Mouse (Mus musculus) forelimb bud, embryonic 11.5 days (tissue): Measurements from ENCODE around the gene Arrb1.
"Not testable (repeated sequence)": the region's sequence is repeated elsewhere in the genome, so short reads cannot be mapped to it uniquely, and the experiment has no call there.

Experiments
- DNase-seq: peaks from one replicate; pipeline ENCODE4 v3.0.0-alpha.2; 2012; ENCODE audit warnings: low read depth, low spot score

Arrb1 gene

DNA sequence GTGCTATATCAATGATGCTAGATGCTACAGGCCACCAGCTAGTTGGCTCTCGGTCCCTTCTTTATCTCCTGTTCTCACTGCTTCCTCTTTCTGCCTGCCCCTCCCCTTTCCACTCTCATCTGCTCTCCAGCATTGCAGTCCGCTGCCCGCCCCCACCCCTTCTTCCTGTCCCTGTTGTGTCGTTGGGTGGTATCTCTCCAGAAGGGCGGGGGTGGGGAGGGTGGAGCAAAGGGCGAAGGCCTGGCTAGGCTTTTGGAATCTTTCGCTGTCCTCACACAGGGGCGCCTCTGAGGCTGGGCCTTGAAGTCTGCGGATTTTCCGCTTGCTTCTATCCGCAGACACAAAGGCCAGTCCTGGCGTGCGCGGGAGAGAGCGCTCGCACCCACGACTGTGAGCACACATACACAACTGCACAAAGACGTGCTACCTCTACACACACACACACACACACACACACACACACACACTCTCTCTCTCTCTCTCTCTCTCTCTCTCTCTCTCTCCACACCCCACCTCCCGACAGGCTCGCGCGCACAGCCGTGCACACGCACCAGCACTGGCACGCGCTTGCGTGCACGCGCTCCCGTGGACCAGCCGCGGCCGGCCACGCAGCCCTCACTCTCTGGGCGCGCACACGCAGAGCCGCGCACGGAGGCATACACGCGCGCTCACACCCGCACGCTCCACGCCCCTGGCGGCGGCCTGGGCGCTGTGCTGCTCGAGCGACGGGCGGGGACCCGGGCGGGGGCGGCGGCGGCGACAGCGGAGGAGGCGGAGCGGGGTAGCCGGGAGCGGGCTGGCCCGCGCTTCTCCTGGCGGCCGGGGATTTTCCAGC is at the start of gene Arrb1:
Arrb1 (plus strand) TSS at position 566 of the 835 bp plus-strand sequence.
- peak; percentile 63 for DNase-seq

DNA sequence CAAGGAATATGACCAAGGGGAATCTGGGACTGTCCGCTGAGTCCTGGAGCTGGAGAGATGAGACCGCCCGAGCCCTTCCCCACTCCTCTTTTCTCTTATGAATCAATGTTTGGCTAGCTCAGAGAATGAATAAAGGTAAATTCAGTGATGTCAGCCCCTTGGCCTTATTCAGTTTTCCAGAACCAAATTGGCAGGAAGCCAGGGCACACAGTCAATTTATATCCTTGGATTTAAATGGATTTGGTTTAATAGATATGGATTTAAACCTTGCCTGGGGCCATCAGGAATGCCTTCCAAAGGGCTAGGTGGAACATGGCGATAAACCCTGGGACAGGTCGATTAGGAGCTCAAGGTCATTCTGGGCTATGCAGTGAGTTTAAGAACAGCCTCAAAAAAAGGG is 45.6 kb upstream of the Arrb1 start:
- DNase-seq: no peak

DNA sequence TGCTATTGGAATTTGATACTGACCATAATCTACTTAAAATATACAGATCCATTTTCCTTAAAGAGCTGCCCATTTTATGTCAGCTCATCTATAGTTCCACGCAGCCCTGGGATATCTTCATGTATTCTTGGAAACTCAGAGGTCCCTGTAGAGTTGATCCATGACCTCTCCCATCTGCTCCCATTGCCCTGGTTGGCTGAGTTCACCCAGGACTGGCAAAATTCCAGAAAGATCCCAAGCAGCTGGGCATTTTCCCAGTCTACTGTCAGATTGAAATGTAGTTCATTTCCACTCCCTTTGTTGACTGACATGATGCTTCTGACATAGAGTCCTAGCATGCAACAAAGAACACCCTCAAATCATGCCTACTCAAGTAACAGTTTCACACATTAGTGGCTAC is 36.1 kb upstream of the Arrb1 start:
- no peak for DNase-seq

DNA sequence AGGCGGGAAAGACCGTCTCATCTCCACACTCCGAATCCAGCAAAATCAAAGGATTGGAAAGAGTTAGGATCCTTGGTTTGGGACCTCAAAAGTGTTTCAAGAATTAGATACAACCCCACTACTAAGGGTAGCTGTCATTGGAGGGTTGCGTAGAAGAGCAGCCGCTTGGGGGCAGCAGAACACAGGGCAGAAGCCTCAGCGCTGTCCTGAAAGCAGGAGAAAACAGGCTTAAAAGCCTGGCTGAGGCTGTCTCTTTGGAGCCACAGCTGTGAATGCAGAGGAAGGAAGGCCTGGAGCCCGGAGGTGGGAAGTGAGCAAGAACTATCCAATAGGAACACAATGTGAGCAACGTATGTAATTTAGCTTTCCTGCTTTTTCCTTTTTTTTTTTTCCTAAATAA is 35.1 kb upstream of the Arrb1 start:
- peak; percentile 71 for DNase-seq

DNA sequence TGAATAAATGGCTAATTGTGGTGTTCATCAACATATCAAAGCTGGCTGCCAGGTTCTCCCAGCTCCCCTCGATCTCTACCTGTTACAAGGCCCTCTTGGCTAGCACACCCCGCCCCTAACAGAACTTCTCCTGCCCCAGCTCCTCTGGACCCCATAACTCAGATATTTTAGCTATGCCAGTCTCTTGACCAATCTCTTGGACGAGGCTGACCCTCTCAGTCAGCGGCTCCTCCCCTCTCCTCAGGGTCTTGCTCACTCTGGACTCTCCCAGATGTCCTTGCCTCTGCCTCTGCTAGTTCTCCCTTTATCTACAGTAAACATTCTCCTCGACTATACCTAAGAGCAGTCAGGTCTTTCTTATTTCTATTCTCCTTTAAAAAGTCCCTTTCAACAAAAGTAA is 34.6 kb upstream of the Arrb1 start:
- no peak for DNase-seq

- no peak for DNase-seq
These were observed 34.1 kb upstream of the Arrb1 start for GRCm38 (mm10) chr7:99501148-99501547.

GRCm38 (mm10) chr7:99504556-99504955 is 30.7 kb upstream of the Arrb1 start:
- no peak for DNase-seq

DNA sequence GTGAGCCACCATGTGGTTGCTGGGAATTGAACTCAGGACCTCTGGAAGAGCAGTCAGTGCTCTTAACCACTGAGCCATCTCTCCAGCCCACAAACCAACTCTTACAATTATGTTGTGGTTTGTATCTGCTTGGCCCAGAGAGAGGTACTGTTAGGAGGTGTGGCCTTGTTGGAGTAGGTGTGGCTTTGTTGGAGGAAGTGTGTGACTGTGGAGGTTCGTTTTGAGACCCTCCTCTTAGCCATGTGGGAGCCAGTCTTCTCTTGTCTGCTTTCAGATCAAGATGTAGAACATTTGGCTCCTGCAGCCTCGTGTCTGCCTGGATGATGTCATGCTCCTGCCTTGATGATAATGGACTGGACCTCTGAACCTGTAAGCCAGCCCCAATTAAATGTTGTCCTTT is 27.1 kb upstream of the Arrb1 start:
- DNase-seq: not testable (repeated sequence)

DNA sequence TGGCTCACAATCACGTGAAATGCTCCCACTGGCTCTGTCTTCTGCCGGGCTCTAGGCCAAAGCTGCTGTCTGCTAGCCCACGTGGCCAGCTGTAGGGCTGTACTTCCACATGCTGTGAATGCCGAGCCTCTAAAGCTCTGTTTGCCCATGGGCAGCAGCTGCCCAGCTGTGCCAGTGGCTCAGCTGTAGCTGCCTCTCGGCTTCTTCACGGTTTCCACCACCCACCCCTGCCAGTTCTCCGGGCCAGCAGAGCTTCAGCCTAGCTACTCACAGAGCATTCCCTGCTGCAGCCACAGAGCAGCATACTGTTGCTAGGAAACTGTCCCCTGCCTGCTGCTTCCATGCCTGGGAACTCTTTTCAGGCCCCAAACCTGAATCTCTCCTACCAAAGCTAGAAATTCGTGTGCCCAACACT is 25.2 kb upstream of the Arrb1 start:
- DNase-seq: no peak

- DNase-seq: no peak
These were observed 19.0 kb upstream of the Arrb1 start for GRCm38 (mm10) chr7:99516092-99516813.

- DNase-seq: no peak
These were observed 18.5 kb upstream of the Arrb1 start for GRCm38 (mm10) chr7:99516814-99517157.

DNA sequence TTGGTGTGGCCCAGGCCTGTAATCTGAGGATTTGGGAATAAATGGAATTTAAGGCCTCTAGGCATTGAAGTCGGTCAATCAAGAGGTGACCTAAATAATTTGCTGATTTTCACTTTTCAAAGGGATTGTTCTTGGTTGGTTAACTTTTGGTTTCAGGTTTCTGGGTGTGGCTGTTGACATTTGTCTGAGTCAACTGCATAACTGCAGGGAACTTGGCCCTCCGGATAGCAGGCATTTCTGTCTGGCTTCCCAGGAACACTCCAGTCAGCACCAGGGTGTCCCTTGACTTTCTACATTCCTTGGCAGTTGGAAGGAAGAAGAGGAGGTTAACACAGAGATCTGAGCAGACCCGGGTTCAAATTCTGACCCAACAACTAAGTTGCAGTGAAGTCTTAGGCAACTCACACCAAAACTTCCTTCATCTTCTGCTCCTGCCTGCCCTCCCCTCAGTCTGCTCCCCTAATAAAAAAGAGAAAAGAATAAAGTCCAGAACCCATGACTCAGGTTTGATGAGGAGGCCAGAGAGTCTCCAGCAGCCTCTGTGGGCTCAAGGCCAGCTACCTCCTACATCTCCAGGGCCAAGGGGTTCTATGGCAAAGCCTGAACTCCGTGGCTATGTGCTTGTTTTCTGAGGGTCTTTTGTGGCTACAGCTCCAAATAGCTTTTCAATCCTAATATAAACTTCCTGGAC is 16.2 kb upstream of the Arrb1 start:
- no peak for DNase-seq

GRCm38 (mm10) chr7:99523121-99523520 is 12.1 kb upstream of the Arrb1 start:
- DNase-seq: no peak

- no peak for DNase-seq
These were observed 11.4 kb upstream of the Arrb1 start for GRCm38 (mm10) chr7:99523837-99524236.

GRCm38 (mm10) chr7:99528547-99528946 is 6.7 kb upstream of the Arrb1 start:
- DNase-seq: no peak

GRCm38 (mm10) chr7:99529410-99529809 is 5.9 kb upstream of the Arrb1 start:
- DNase-seq: no peak

DNA sequence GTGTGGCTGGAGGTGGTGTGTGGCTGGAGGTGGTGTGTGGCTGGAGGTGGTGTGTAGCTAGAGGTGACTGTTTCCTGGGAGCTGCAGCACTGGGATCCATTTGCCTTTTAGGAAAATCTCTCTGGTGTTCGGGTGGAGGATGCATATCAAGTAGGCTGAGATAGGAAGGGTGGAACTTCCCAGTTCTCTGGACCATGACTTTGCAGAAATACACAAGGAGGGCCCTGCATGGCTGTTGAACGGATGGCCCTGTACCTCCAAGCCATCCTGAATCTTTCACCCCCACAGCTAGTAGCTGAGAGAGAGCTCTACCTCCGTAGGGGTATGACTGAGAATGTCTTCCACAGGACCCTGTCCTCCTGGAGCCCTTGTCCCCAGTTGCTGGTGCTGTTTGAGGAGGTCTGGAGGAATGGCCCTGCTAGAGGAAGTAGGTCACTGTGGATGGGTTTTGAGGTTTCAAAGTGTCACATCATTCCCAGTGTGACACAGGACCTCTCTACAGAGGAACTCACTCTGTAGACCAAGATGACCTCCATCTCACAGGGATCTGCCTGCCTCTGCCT is 3.8 kb upstream of the Arrb1 start:
- no peak for DNase-seq

DNA sequence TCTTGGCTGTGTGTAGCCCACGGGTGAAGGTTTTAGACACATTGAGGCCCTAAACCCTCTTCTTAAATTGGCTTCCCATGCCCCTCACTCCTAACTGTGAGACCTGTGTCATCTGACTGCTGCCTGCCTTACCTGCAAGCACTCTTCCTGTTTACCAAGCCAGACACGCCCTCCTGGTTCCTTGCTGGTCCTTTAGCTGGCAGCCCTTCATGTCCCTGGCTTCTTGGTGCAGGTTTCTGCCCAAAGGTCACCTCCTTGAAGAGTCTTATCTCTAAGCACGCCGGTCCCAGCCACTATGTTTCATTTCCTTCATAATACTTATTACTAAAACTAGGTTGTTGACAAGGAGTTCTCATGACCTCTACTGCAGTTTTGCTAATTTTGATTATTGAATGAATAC is 2.7 kb upstream of the Arrb1 start:
- DNase-seq: no peak

GRCm38 (mm10) chr7:99533600-99533999 is 1.7 kb upstream of the Arrb1 start:
- no peak for DNase-seq

- DNase-seq: no peak
These were observed 765 bp upstream of the Arrb1 start for GRCm38 (mm10) chr7:99534501-99534900.

DNA sequence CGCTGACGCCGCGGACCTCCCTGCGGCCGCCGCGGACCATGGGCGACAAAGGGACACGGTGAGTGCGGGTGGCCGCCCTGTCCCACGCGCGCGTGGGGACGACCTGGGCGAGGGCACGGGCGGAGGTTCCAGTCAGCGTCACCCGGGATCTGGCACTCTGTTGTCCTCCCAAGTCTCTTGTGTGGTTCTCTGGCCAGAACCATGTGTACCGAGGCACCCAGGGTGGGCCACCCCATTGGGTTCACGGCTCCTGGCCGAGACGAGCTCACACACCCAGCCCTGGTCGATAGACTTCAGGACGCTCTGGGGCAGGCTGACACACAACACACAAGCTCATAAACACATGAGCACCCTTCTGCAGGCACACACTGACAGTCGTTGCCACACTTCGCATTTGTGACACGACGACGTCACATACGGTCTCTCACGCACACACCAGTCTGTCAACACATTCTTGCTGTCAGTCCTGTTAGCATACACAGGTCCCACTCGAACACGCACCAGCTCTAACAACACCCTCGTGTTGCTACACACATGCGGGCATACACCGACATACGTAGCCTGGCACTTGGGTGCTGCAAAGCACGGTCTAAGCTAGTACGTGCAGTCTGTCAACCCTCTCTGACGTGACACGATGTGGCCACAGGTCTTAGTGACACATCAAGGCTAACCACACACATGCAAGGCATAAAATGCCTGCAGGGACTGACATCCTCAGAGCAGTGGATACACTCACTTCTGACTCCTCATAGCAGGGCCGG is 655 bp downstream of the Arrb1 start:
- DNase-seq: no peak
